Mouse (Mus musculus): Measurements from ENCODE around the gene Tmem179.

Tmem179 gene

GRCm38 (mm10) chr12:112516697-112517337 lies at the start of gene Tmem179:
Gene Tmem179 (minus strand): TSS chr12:112516747.
- DNase-seq (ENCODE audit: low spot score in 2 of 2): no peak

GRCm38 (mm10) chr12:112563011-112563410 lies 46.5 kb upstream of the Tmem179 start:
- no peak for DNase-seq (ENCODE audit: low spot score in 2 of 2)

- DNase-seq (ENCODE audit: low spot score in 2 of 2): no peak
These were observed 45.9 kb upstream of the Tmem179 start for GRCm38 (mm10) chr12:112562462-112562861.

- DNase-seq (ENCODE audit: low spot score in 2 of 2): no peak
These were observed 44.6 kb upstream of the Tmem179 start for GRCm38 (mm10) chr12:112561163-112561562.

GRCm38 (mm10) chr12:112560176-112560797 lies 43.7 kb upstream of the Tmem179 start:
- DNase-seq (ENCODE audit: low spot score in 2 of 2): no peak

GRCm38 (mm10) chr12:112559671-112560070 lies 43.1 kb upstream of the Tmem179 start:
- DNase-seq (ENCODE audit: low spot score in 2 of 2): no peak

- no peak for DNase-seq (ENCODE audit: low spot score in 2 of 2)
These were observed 42.7 kb upstream of the Tmem179 start for GRCm38 (mm10) chr12:112559231-112559630.

- DNase-seq (ENCODE audit: low spot score in 2 of 2): no peak
These were observed 40.7 kb upstream of the Tmem179 start for GRCm38 (mm10) chr12:112557219-112557618.

- DNase-seq (ENCODE audit: low spot score in 2 of 2): no peak
These were observed 40.0 kb upstream of the Tmem179 start for GRCm38 (mm10) chr12:112556531-112557060.

- no peak for DNase-seq (ENCODE audit: low spot score in 2 of 2)
These were observed 38.4 kb upstream of the Tmem179 start for GRCm38 (mm10) chr12:112554900-112555299.

- no peak for DNase-seq (ENCODE audit: low spot score in 2 of 2)
These were observed 36.0 kb upstream of the Tmem179 start for GRCm38 (mm10) chr12:112552520-112552919.

GRCm38 (mm10) chr12:112551861-112552375 lies 35.4 kb upstream of the Tmem179 start:
- DNase-seq (ENCODE audit: low spot score in 2 of 2): peak; percentile 72 to 87

- DNase-seq (ENCODE audit: low spot score in 2 of 2): no peak
These were observed 32.7 kb upstream of the Tmem179 start for GRCm38 (mm10) chr12:112549287-112549686.

- DNase-seq (ENCODE audit: low spot score in 2 of 2): no peak
These were observed 29.6 kb upstream of the Tmem179 start for GRCm38 (mm10) chr12:112546110-112546509.

GRCm38 (mm10) chr12:112544946-112545701 lies 28.6 kb upstream of the Tmem179 start:
- DNase-seq (ENCODE audit: low spot score in 2 of 2): no peak

GRCm38 (mm10) chr12:112543941-112544340 lies 27.4 kb upstream of the Tmem179 start:
- DNase-seq (ENCODE audit: low spot score in 2 of 2): no peak

GRCm38 (mm10) chr12:112542920-112543300 lies 26.4 kb upstream of the Tmem179 start:
- DNase-seq (ENCODE audit: low spot score in 2 of 2): peak; percentile 77 to 90

- no peak for DNase-seq (ENCODE audit: low spot score in 2 of 2)
These were observed 25.8 kb upstream of the Tmem179 start for GRCm38 (mm10) chr12:112542257-112542919.

GRCm38 (mm10) chr12:112541483-112542091 lies 25.0 kb upstream of the Tmem179 start:
- no peak for DNase-seq (ENCODE audit: low spot score in 2 of 2)

GRCm38 (mm10) chr12:112540321-112540720 lies 23.8 kb upstream of the Tmem179 start:
- no peak for DNase-seq (ENCODE audit: low spot score in 2 of 2)

GRCm38 (mm10) chr12:112539466-112539965 lies 23.0 kb upstream of the Tmem179 start:
- no peak for DNase-seq (ENCODE audit: low spot score in 2 of 2)
